Mouse (Mus musculus): ENCODE measurements at regions not wholly inside any gene's neighbourhood (a gene's known extent, or its start where the extent isn't known, plus 50 kb on each side); places are given as distances from the start of the nearest gene placed in this dataset.

DNA sequence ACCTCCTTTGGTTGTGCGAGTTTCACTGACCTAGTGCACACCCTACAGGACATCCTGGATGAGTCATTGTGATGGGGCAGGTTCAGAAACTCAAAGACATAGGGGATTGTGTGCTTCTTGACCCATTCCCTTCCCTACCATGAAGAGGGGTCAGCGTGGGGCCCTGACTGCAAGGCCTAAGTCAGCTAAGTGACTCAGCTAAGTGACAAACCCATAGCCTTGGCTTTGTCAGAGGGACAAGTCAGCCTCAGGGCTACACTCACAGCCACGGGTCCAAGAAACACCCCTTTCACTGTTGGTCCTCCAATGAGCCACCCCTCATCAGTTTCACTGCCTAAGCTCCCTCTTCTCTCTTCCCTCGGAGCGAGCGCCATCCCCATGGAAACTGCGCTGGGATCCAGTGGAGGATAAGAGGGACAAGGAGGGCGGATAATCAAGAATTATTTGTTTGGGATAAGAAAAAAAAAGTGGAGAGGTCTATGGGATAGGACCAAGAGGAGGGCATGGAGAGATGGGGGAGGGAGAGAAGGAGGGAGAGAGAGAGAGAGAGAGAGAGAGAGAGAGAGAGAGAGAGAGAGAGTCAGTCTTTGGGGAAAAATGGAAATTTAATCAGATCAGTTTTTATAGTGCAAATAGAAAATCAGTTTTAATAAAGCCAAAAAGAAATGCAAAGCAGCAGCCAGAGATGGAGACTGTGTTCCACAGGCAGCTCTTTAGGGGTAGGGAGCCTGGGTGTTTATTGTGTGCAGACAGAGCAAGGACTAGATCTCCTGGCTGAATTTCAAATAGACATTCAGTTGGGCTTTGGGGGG lies 183.7 kb upstream of the 4931429L15Rik start:
- no peak overlapping the region for H3K9ac ChIP-seq (ENCODE audit: low read depth, low read length)
- no peaks in the 10 kb centered on the region for H3K9me3 ChIP-seq (ENCODE audit: control insufficient read depth, low read length)
- H3K4me3 ChIP-seq (ENCODE audit: low read depth, low read length), result no peak overlapping the region
- ATAC-seq (ENCODE audit: low read depth), result no peak
- no peak for DNase-seq (ENCODE audit: low spot score)
- H3K27ac ChIP-seq (replicated peaks; ENCODE audit: low read depth, low read length), result no peak overlapping the region
- WGBS, result 77% methylated on average over 8 of the region's 8 CpGs
- no peak overlapping the region for H3K4me2 ChIP-seq (ENCODE audit: low read depth, low read length)
- no peaks in the 10 kb centered on the region for H3K36me3 ChIP-seq (ENCODE audit: control insufficient read depth, insufficient read depth, low read length)
- no peaks in the 10 kb centered on the region for H3K4me1 ChIP-seq (ENCODE audit: control insufficient read depth, insufficient read depth, low read length)
- no peaks in the 10 kb centered on the region for H3K27me3 ChIP-seq (replicated peaks; ENCODE audit: control insufficient read depth, insufficient read depth, low read length)

DNA sequence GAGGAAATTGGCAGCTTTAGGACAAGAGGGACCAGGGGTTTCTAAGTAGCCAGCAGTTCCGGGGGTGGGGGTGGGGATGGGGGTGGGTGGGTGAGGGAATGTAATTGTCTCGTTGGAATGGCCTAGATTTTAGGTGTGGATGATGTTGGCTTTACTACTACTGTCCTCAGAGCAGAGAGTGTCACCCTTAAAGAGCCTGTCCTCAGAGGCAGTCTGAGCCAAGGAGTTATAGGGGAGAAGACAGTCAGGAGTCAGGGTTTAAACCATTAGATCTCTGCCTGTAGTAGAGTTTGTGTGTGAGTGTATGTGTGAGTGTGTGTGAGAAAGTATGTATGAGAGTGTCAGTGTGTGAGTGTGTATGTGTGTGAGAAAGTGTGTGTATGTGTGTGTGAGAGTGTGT lies 179.6 kb upstream of the 4931429L15Rik start:
- Histone ChIP-seq H3K27ac (replicated peaks; ENCODE audit: low read depth, low read length) (no peak overlapping the region), H3K9me3 (ENCODE audit: control insufficient read depth, low read length) (no peaks in the 10 kb centered on the region), H3K27me3 (replicated peaks; ENCODE audit: control insufficient read depth, insufficient read depth, low read length) (no peaks in the 10 kb centered on the region), H3K36me3 (ENCODE audit: control insufficient read depth, insufficient read depth, low read length) (no peaks in the 10 kb centered on the region), H3K9ac (ENCODE audit: low read depth, low read length) (no peak overlapping the region), H3K4me1 (ENCODE audit: control insufficient read depth, insufficient read depth, low read length) (no peaks in the 10 kb centered on the region), H3K4me3 (ENCODE audit: low read depth, low read length) (no peak overlapping the region), H3K4me2 (ENCODE audit: low read depth, low read length) (no peak overlapping the region)
- DNase-seq (ENCODE audit: low spot score), result no peak
- WGBS, result 27% methylated on average over 2 of the region's 2 CpGs
- ATAC-seq (ENCODE audit: low read depth), result no peak

DNA sequence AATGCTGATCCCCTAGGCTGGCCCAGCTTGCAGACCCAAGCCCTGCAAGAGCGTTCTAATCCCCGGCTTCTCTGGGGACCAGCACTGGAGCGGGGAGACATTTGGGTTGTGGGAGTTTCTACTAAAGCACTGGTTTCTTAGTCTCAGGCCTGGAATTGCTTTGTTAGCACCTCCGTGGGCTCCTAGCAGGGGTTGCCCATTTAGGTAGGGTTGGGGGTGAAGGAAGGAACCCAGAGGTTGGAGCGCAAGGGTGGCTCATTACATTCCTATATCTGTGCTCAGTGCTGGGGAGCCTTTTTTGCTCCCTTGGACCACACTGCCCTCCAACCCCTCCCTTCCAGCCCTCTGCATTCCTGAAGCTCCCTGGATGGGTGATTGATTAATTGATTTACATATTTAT lies 179.1 kb upstream of the 4931429L15Rik start:
- Histone ChIP-seq H3K9ac (ENCODE audit: low read depth, low read length) (no peak overlapping the region), H3K4me2 (ENCODE audit: low read depth, low read length) (no peak overlapping the region), H3K36me3 (ENCODE audit: control insufficient read depth, insufficient read depth, low read length) (no peaks in the 10 kb centered on the region), H3K4me1 (ENCODE audit: control insufficient read depth, insufficient read depth, low read length) (no peaks in the 10 kb centered on the region), H3K9me3 (ENCODE audit: control insufficient read depth, low read length) (no peaks in the 10 kb centered on the region), H3K27ac (replicated peaks; ENCODE audit: low read depth, low read length) (no peak overlapping the region), H3K27me3 (replicated peaks; ENCODE audit: control insufficient read depth, insufficient read depth, low read length) (no peaks in the 10 kb centered on the region), H3K4me3 (ENCODE audit: low read depth, low read length) (no peak overlapping the region)
- ATAC-seq (ENCODE audit: low read depth) (no peak), DNase-seq (ENCODE audit: low spot score) (no peak)
- 47% methylated on average over 5 of the region's 5 CpGs for WGBS

DNA sequence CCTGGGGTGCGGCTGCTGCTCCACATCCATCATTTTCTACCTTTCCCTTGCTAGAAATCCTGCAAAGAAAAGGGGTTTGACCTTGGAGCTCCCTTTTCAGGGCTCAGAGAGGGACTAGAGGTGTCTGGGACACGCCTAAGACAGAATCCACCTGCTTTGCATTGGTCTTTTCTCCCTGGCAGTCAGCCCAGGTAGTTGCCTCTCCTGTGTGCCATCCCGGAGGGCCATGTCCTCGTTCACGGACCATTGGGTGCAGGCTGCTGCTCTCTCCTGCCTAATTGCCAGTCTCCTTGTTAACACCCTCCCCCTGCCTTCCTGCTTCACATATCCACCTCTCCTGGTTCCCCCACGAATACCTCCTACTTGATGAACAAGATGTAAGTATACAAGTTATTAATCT lies 175.5 kb upstream of the 4931429L15Rik start:
- 64% methylated on average over 6 of the region's 6 CpGs for WGBS
- H3K9me3 ChIP-seq (ENCODE audit: control insufficient read depth, low read length), result no peaks in the 10 kb centered on the region

DNA sequence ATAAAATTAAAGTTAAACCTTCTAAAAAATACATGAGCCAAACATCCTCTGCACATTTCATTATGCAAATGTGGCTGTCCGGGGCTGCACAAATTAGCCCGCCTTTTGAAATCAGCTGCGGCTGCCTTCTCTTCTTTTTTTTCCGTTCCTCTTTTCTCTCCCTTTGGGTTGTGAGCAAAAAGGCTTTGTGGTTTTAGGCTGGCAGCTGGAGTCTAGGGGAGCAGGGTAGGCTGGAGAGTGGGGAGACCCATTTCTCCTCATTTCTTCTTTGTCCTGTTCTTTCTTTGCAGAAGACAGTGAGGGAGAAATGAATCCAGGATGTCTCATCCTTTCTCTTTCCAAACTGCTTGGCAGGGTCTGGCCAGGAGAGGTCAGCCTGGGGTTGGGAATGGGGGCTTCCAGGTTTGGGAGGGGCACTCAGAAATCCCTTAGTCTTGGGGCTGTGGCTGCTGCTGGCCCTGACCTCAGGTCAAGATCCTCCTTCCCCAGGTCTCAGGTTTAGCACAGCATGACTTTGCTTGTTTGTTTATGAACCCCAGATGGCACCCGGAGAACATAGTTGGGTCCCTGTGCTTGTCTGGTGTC lies 163.2 kb upstream of the 4931429L15Rik start:
- DNase-seq (ENCODE audit: low spot score) (no peak), ATAC-seq (ENCODE audit: low read depth) (no peak)
- Histone ChIP-seq H3K27ac (replicated peaks; ENCODE audit: low read depth, low read length) (no peak overlapping the region), H3K27me3 (replicated peaks; ENCODE audit: control insufficient read depth, insufficient read depth, low read length) (no peaks in the 10 kb centered on the region), H3K36me3 (ENCODE audit: control insufficient read depth, insufficient read depth, low read length) (no peaks in the 10 kb centered on the region), H3K4me2 (ENCODE audit: low read depth, low read length) (no peak overlapping the region), H3K9me3 (ENCODE audit: control insufficient read depth, low read length) (no peaks in the 10 kb centered on the region), H3K4me1 (ENCODE audit: control insufficient read depth, insufficient read depth, low read length) (peaks cover 15% of the 10 kb centered on the region; the same call in 1 of the 2 replicates), H3K9ac (ENCODE audit: low read depth, low read length) (no peak overlapping the region), H3K4me3 (ENCODE audit: low read depth, low read length) (no peak overlapping the region)
- WGBS, result 49% methylated on average over 5 of the region's 5 CpGs

More for the DNA sequence above, 175.5 kb upstream of the 4931429L15Rik start:
- ATAC-seq (ENCODE audit: low read depth) (no peak), DNase-seq (ENCODE audit: low spot score) (no peak)
- no peak overlapping the region for H3K27ac ChIP-seq (replicated peaks; ENCODE audit: low read depth, low read length)
- no peak overlapping the region for H3K4me3 ChIP-seq (ENCODE audit: low read depth, low read length)
- no peaks in the 10 kb centered on the region for H3K4me1 ChIP-seq (ENCODE audit: control insufficient read depth, insufficient read depth, low read length)
- H3K9ac ChIP-seq (ENCODE audit: low read depth, low read length), result no peak overlapping the region
- no peaks in the 10 kb centered on the region for H3K27me3 ChIP-seq (replicated peaks; ENCODE audit: control insufficient read depth, insufficient read depth, low read length)
- H3K4me2 ChIP-seq (ENCODE audit: low read depth, low read length), result no peak overlapping the region
- no peaks in the 10 kb centered on the region for H3K36me3 ChIP-seq (ENCODE audit: control insufficient read depth, insufficient read depth, low read length)

DNA sequence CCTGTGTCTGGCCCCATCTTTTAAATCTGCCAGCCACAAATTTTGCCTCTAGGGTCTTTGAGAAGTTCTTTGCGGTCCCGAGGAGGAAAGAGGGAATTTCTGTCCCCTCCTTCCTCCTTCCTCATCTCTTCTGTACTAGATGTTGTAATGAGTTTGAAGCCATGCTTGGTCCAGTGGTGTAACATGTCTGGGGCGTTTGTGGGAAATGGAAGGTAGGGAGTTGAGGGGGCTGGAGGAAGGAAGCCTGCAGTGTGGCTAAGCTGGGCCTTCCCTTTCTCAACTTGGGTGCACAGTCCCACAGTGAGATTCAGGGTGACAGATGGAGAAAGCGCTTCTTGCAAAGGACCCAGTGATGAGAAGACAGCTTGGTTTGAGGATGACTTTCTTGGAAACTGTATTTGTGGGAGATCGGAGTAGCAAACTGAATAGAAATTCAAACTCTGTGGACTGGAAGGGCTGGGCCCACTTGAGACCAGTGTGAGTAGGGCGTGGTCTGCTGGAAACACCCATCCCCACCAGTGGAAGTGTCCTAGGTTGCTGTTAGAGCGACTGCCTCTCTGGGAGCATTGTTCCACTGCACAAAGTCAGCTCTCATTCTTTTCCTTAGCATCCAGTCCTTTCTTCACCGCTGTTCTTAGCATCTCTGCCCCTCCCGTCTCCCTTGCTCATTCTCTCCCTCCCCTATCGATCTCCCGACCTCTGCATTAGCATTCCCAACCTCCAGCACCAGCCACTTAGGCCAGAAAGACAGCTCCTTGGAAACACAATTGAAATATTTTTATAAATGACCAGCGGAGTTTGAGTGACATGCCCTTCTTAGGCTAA lies 162.5 kb upstream of the 4931429L15Rik start:
- H3K27ac ChIP-seq (replicated peaks; ENCODE audit: low read depth, low read length), result no peak overlapping the region
- DNase-seq (ENCODE audit: low spot score), result no peak
- H3K4me3 ChIP-seq (ENCODE audit: low read depth, low read length), result no peak overlapping the region
- H3K4me2 ChIP-seq (ENCODE audit: low read depth, low read length), result no peak overlapping the region
- no peak for ATAC-seq (ENCODE audit: low read depth)
- 54% methylated on average over 12 of the region's 12 CpGs for WGBS
- H3K36me3 ChIP-seq (ENCODE audit: control insufficient read depth, insufficient read depth, low read length), result no peaks in the 10 kb centered on the region
- no peaks in the 10 kb centered on the region for H3K27me3 ChIP-seq (replicated peaks; ENCODE audit: control insufficient read depth, insufficient read depth, low read length)
- H3K9ac ChIP-seq (ENCODE audit: low read depth, low read length), result no peak overlapping the region
- no peaks in the 10 kb centered on the region for H3K9me3 ChIP-seq (ENCODE audit: control insufficient read depth, low read length)
- H3K4me1 ChIP-seq (ENCODE audit: control insufficient read depth, insufficient read depth, low read length), result peaks cover 15% of the 10 kb centered on the region; the same call in 1 of the 2 replicates

DNA sequence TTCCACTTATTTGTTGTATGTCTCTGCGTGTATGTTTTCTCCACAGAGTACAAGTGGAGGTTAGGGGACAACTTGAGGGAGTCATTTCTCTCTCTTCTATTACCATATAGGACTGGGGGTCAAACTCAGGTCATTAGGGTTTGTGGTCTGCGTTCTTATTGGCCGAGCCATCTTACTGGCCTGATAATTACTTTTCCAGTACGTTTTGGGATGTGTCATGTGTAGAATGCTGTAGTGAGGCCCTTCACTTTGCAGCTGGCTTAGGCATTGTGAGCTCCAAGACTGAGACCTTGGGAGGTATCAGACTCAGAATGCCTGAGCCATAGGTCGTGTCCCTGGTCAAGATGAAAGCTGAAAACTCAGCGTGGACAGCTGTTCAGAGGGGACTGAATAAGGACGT lies 161.7 kb upstream of the 4931429L15Rik start:
- H3K4me1 ChIP-seq (ENCODE audit: control insufficient read depth, insufficient read depth, low read length), result peaks cover 18% of the 10 kb centered on the region; the same call in 1 of the 2 replicates
- ATAC-seq (ENCODE audit: low read depth) (no peak), DNase-seq (ENCODE audit: low spot score) (no peak)
- H3K27ac ChIP-seq (replicated peaks; ENCODE audit: low read depth, low read length), result no peak overlapping the region
- WGBS, result 53% methylated on average over 7 of the region's 7 CpGs
- no peaks in the 10 kb centered on the region for H3K36me3 ChIP-seq (ENCODE audit: control insufficient read depth, insufficient read depth, low read length)
- no peak overlapping the region for H3K4me3 ChIP-seq (ENCODE audit: low read depth, low read length)
- no peak overlapping the region for H3K9ac ChIP-seq (ENCODE audit: low read depth, low read length)
- H3K9me3 ChIP-seq (ENCODE audit: control insufficient read depth, low read length), result no peaks in the 10 kb centered on the region
- no peak overlapping the region for H3K4me2 ChIP-seq (ENCODE audit: low read depth, low read length)
- no peaks in the 10 kb centered on the region for H3K27me3 ChIP-seq (replicated peaks; ENCODE audit: control insufficient read depth, insufficient read depth, low read length)

DNA sequence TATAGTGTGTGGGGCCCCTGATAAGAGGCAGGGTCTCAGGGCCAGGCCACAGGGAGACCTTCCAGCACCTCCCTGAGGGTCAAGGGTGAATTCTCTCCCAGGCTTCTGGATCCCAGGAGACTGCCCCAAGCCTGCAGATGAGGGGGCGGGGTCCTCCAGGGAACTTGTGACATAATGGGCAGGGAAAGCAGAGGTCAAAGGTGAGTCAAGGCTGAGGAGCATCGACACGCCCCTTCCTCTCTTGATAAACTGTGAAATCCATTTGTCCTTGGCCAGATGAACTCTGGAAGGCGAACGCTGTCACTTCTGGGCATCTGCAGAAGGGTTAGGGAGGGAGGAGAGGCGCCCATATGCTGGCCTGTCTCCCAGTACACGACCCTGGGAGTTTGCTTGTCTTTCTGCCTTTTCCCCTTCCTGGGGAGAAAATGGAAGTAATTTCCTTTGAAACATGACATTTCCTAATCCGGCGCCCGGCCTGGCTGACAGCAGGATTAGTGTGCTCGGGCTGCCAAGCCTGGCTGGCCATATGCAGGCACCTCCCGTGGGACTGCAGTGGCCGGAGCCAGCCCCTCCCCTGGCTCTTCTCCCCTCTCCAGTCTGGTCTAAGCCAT lies 160.4 kb upstream of the 4931429L15Rik start:
- no peak overlapping the region for H3K9ac ChIP-seq (ENCODE audit: low read depth, low read length)
- H3K36me3 ChIP-seq (ENCODE audit: control insufficient read depth, insufficient read depth, low read length), result no peaks in the 10 kb centered on the region
- no peak for ATAC-seq (ENCODE audit: low read depth)
- 11% methylated on average over 13 of the region's 13 CpGs for WGBS
- peaks cover 20% of the 10 kb centered on the region; the same call in 1 of the 2 replicates for H3K4me1 ChIP-seq (ENCODE audit: control insufficient read depth, insufficient read depth, low read length)
- no peak overlapping the region for H3K4me2 ChIP-seq (ENCODE audit: low read depth, low read length)
- H3K9me3 ChIP-seq (ENCODE audit: control insufficient read depth, low read length), result no peaks in the 10 kb centered on the region
- DNase-seq (ENCODE audit: low spot score), result peak; percentile 21
- no peak overlapping the region for H3K4me3 ChIP-seq (ENCODE audit: low read depth, low read length)
- no peak overlapping the region for H3K27ac ChIP-seq (replicated peaks; ENCODE audit: low read depth, low read length)
- H3K27me3 ChIP-seq (replicated peaks; ENCODE audit: control insufficient read depth, insufficient read depth, low read length), result no peaks in the 10 kb centered on the region

All from embryonic facial prominence, embryonic 14.5 days (tissue).